Mouse (Mus musculus): ENCODE measurements around the gene Fbxl17. TPM values are rescaled to one million over a fixed set of nuclear protein-coding genes. Genes with fewer than 3 reads are reported as not detected.

Gene Fbxl17
- polyA plus RNA-seq, 1 experiment from 2014 or later, result 29.0 TPM

DNA sequence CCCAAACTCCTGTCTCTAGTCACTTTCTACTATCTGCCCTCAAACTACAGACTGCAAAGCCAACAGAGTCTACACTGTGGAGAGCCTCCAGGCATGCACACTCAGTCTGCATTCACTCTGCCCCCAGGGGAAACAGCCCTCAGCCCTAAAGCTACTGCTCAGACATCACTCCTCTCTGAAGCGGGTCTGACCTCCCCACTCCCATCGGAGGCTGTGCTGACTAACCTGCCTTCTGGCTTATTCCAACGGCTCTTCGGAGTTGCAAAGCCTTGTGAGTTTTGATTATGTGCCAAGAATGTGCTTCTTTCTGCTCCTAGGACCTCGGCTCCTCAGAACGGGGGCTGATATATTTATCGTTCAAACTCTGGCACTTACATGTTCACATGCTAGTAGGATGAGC, 182.3 kb downstream of the Fbxl17 start:
- no peak for ATAC-seq
- WGBS, result 67% methylated on average over 7 of the region's 7 CpGs
- peaks cover 25% of the 10 kb centered on the region for H3K4me1 ChIP-seq (replicated peaks)

GRCm38 (mm10) chr17:63315646-63316480, 184.0 kb downstream of the Fbxl17 start:
- Histone ChIP-seq H3K9me3 (0 out of 2 replicates have a peak, but pooled peaks cover 6% of the 10 kb centered on the region), H3K27ac (no peak overlapping the region), H3K27me3 (no peaks in the 10 kb centered on the region), H3K4me3 (replicated peaks) (no peak overlapping the region), H3K36me3 (peaks cover 3% of the 10 kb centered on the region; the same call in 1 of the 2 replicates), H3K9ac (replicated peaks) (no peak overlapping the region), H3K4me1 (replicated peaks) (peaks cover 13% of the 10 kb centered on the region; the same call in 1 of the 2 replicates), H3K4me2 (replicated peaks) (no peak overlapping the region)
- ATAC-seq, result no peak
- 85% methylated on average over 12 of the region's 12 CpGs for WGBS

More for the DNA sequence above, 182.3 kb downstream of the Fbxl17 start:
- H3K27ac ChIP-seq, result no peak overlapping the region
- 0 out of 2 replicates have a peak, but pooled peaks cover 6% of the 10 kb centered on the region for H3K9me3 ChIP-seq
- H3K4me2 ChIP-seq (replicated peaks), result no peak overlapping the region
- H3K27me3 ChIP-seq, result no peaks in the 10 kb centered on the region
- H3K36me3 ChIP-seq, result peaks cover 3% of the 10 kb centered on the region; the same call in 1 of the 2 replicates
- H3K9ac ChIP-seq (replicated peaks), result no peak overlapping the region
- no peak overlapping the region for H3K4me3 ChIP-seq (replicated peaks)

DNA sequence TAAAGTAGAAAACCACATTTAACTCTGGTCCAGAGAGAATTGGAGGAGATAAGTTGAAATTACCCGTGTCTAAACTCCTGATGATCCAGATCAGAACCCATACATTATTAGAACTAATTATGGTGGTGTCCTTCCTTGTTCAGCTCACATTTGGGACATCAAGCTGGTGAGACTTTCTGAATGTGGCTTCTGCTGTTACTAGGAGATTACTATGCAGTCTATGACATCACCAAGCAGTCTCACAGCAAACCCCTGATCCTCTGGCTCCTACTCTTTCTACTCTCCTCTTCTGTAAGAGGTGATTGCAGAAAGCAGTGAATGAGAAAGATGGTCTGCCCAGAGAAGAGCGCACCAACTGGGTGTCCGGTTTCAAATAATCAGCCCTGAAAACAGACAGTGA, 187.0 kb downstream of the Fbxl17 start:
- H3K4me2 ChIP-seq (replicated peaks), result no peak overlapping the region
- no peak overlapping the region for H3K9ac ChIP-seq (replicated peaks)
- 0 out of 2 replicates have a peak, but pooled peaks cover 6% of the 10 kb centered on the region for H3K9me3 ChIP-seq
- H3K36me3 ChIP-seq, result peaks cover 3% of the 10 kb centered on the region; the same call in 1 of the 2 replicates
- WGBS, result 94% methylated on average over 3 of the region's 3 CpGs
- no peak overlapping the region for H3K4me3 ChIP-seq (replicated peaks)
- H3K4me1 ChIP-seq (replicated peaks), result 0 out of 2 replicates have a peak, but pooled peaks cover 4% of the 10 kb centered on the region
- ATAC-seq, result no peak
- H3K27ac ChIP-seq, result no peak overlapping the region
- H3K27me3 ChIP-seq, result no peaks in the 10 kb centered on the region

- no peak for ATAC-seq
- Histone ChIP-seq H3K27me3 (no peaks in the 10 kb centered on the region), H3K4me1 (replicated peaks) (no peaks in the 10 kb centered on the region), H3K4me3 (replicated peaks) (no peak overlapping the region), H3K36me3 (peaks cover 3% of the 10 kb centered on the region; the same call in 1 of the 2 replicates), H3K27ac (no peak overlapping the region), H3K9me3 (0 out of 2 replicates have a peak, but pooled peaks cover 6% of the 10 kb centered on the region), H3K4me2 (replicated peaks) (no peak overlapping the region), H3K9ac (replicated peaks) (no peak overlapping the region)
- 87% methylated on average over 10 of the region's 10 CpGs for WGBS
These were observed 187.5 kb downstream of the Fbxl17 start for GRCm38 (mm10) chr17:63312330-63312729.

DNA sequence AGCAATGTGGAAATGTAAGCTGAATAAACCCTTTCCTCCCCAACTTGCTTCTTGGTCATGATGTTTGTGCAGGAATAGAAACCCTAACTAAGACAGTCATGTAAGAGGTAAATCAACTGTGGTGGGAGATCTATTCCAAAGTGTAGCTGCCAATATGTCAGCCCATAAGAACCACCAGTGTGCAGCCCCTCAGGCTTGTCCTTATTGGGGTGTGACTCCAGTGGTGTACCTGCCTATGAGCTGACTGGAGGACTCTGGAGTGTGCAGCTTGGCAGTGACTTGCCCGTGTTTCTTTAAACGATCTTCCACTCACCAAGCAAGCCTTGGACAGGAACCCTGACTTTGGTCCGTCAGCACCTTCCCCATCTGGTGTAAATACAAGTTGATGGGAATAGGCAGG, 188.2 kb downstream of the Fbxl17 start:
- Histone ChIP-seq H3K27ac (no peak overlapping the region), H3K27me3 (no peaks in the 10 kb centered on the region), H3K4me1 (replicated peaks) (no peaks in the 10 kb centered on the region), H3K36me3 (peaks cover 3% of the 10 kb centered on the region; the same call in 1 of the 2 replicates), H3K4me3 (replicated peaks) (no peak overlapping the region), H3K9ac (replicated peaks) (no peak overlapping the region), H3K9me3 (0 out of 2 replicates have a peak, but pooled peaks cover 6% of the 10 kb centered on the region), H3K4me2 (replicated peaks) (no peak overlapping the region)
- WGBS, result 87% methylated on average over 3 of the region's 3 CpGs
- ATAC-seq, result no peak

DNA sequence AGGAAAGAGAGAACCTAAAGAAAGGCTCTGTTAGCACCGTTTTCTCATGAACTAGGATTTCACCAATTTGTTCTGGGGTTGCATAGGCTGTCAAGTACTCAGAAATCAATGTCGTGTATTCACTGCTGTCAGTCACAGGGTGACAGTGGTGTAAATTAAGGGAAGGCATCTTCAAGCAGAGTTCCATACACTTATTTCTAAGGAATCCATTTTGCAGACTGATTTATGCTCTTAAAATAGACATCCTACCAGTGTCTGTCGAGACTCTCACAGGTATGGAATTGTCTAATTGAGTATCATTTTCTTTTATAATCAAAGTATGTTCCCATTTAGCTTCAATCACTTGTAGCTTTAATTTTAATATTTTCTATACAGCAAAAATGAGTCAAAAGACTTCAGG, 189.8 kb downstream of the Fbxl17 start:
- Histone ChIP-seq H3K4me1 (replicated peaks) (no peaks in the 10 kb centered on the region), H3K4me2 (replicated peaks) (no peak overlapping the region), H3K36me3 (peaks cover 3% of the 10 kb centered on the region; the same call in 1 of the 2 replicates), H3K9ac (replicated peaks) (no peak overlapping the region), H3K9me3 (0 out of 2 replicates have a peak, but pooled peaks cover 6% of the 10 kb centered on the region), H3K27me3 (no peaks in the 10 kb centered on the region), H3K27ac (no peak overlapping the region), H3K4me3 (replicated peaks) (no peak overlapping the region)
- 69% methylated on average over 3 of the region's 3 CpGs for WGBS
- no peak for ATAC-seq

DNA sequence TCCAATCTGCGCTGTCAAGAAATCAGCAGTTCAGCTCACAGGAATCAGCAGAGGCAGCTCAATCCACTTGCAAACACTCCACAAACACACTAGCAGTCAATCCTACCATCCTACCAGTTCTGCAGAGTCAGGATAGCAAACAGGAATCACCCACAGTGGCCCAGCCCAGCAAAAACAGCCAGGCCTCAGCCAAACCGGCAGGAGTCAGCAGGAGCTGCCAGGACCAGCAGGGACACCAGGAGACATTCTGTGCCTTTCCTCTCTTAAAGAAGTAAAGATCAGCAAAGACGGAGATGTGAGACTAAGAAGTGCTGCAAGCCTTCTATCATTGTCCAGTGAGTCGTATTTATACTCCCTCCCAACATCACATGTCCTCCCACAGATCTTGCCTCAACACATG, 196.0 kb downstream of the Fbxl17 start:
- peaks cover 21% of the 10 kb centered on the region for H3K4me1 ChIP-seq (replicated peaks)
- no peaks in the 10 kb centered on the region for H3K27me3 ChIP-seq
- no peaks in the 10 kb centered on the region for H3K9me3 ChIP-seq
- 43% methylated on average over 4 of the region's 4 CpGs for WGBS
- H3K4me2 ChIP-seq (replicated peaks), result no peak overlapping the region
- ATAC-seq, result no peak
- H3K36me3 ChIP-seq, result no peaks in the 10 kb centered on the region
- H3K9ac ChIP-seq (replicated peaks), result no peak overlapping the region
- H3K27ac ChIP-seq, result no peak overlapping the region
- no peak overlapping the region for H3K4me3 ChIP-seq (replicated peaks)

GRCm38 (mm10) chr17:63301822-63302393, 197.9 kb downstream of the Fbxl17 start:
- H3K9ac ChIP-seq (replicated peaks), result no peak overlapping the region
- H3K4me3 ChIP-seq (replicated peaks), result no peak overlapping the region
- no peaks in the 10 kb centered on the region for H3K36me3 ChIP-seq
- H3K4me2 ChIP-seq (replicated peaks), result no peak overlapping the region
- no peaks in the 10 kb centered on the region for H3K27me3 ChIP-seq
- H3K4me1 ChIP-seq (replicated peaks), result peaks cover 21% of the 10 kb centered on the region
- H3K9me3 ChIP-seq, result no peaks in the 10 kb centered on the region
- H3K27ac ChIP-seq, result peak overlapping the region; percentile 14; the same call in 1 of the 2 replicates
- 47% methylated on average over 12 of the region's 12 CpGs for WGBS
- 0 out of 2 replicates have a peak, but pooled peaks have one; percentile 74 for ATAC-seq

DNA sequence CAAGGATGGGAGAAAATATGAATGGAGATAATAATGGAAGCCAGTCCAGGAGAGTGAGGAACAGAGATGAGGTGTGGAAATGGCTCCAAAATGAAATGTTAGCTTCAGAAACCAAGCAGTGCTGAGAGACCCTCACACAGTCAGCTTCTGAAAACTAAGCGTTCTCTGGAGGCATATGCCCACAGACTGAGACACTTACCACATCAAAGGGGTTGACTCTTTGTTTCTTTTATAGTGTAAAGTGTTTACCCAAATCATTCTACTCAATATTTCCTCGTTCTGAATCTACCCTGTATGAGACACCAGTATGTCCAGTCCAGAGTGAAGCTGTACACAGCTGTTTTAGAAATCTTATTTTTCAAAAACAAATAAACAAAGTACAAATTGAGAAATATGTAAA, 204.3 kb downstream of the Fbxl17 start:
- WGBS, result 37% methylated on average over 2 of the region's 2 CpGs
- H3K4me2 ChIP-seq (replicated peaks), result no peak overlapping the region
- no peak for ATAC-seq

GRCm38 (mm10) chr17:63294961-63295360, 204.9 kb downstream of the Fbxl17 start:
- no peak for ATAC-seq
- 74% methylated on average over 3 of the region's 3 CpGs for WGBS
- no peaks in the 10 kb centered on the region for H3K36me3 ChIP-seq

More for the DNA sequence above, 204.3 kb downstream of the Fbxl17 start:
- Histone ChIP-seq H3K4me3 (replicated peaks) (no peak overlapping the region), H3K27me3 (no peaks in the 10 kb centered on the region), H3K36me3 (no peaks in the 10 kb centered on the region), H3K9me3 (no peaks in the 10 kb centered on the region), H3K27ac (no peak overlapping the region), H3K9ac (replicated peaks) (no peak overlapping the region), H3K4me1 (replicated peaks) (peaks cover 11% of the 10 kb centered on the region)

DNA sequence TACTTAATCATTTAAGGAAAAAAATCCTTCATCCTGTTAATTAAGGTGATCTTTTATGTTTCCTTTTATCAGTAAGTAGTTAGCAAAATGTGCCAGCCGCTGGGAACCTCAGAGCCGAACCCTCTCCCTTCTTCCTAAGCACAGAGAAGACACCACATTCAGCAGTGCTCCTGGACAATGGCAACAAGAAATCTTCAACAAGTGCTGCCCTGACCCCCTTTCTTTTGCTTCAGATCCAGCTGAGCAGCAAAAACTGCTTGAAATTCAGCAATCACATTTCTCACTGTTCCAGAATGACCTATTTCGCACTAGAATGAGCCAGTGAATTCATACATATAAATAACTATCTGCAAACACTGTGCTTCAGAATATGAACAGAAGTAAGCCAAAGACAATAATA, 205.8 kb downstream of the Fbxl17 start:
- 9% methylated on average over 3 of the region's 3 CpGs for WGBS
- H3K4me3 ChIP-seq (replicated peaks), result no peak overlapping the region
- no peak overlapping the region for H3K4me2 ChIP-seq (replicated peaks)
- H3K4me1 ChIP-seq (replicated peaks), result peaks cover 11% of the 10 kb centered on the region
- no peaks in the 10 kb centered on the region for H3K9me3 ChIP-seq
- no peaks in the 10 kb centered on the region for H3K27me3 ChIP-seq
- no peak for ATAC-seq
- H3K36me3 ChIP-seq, result no peaks in the 10 kb centered on the region
- H3K27ac ChIP-seq, result no peak overlapping the region
- no peak overlapping the region for H3K9ac ChIP-seq (replicated peaks)

More at GRCm38 (mm10) chr17:63294961-63295360, 204.9 kb downstream of the Fbxl17 start:
- H3K4me1 ChIP-seq (replicated peaks), result peaks cover 11% of the 10 kb centered on the region
- H3K9ac ChIP-seq (replicated peaks), result no peak overlapping the region
- no peak overlapping the region for H3K4me3 ChIP-seq (replicated peaks)
- no peak overlapping the region for H3K27ac ChIP-seq
- no peak overlapping the region for H3K4me2 ChIP-seq (replicated peaks)
- H3K27me3 ChIP-seq, result no peaks in the 10 kb centered on the region
- no peaks in the 10 kb centered on the region for H3K9me3 ChIP-seq

- H3K9ac ChIP-seq (replicated peaks), result no peak overlapping the region
- no peak for ATAC-seq
- H3K27ac ChIP-seq, result no peak overlapping the region
- peaks cover 24% of the 10 kb centered on the region for H3K4me1 ChIP-seq (replicated peaks)
- H3K27me3 ChIP-seq, result no peaks in the 10 kb centered on the region
- no peak overlapping the region for H3K4me3 ChIP-seq (replicated peaks)
- 83% methylated on average over 1 of the region's 1 CpGs for WGBS
- no peak overlapping the region for H3K4me2 ChIP-seq (replicated peaks)
- H3K36me3 ChIP-seq, result no peaks in the 10 kb centered on the region
- no peaks in the 10 kb centered on the region for H3K9me3 ChIP-seq
These were observed 210.4 kb downstream of the Fbxl17 start for GRCm38 (mm10) chr17:63289317-63289913.

Data from midbrain, embryonic 13.5 days (tissue).